Mouse (Mus musculus) urinary bladder, postnatal 14 days (tissue): ENCODE data around the gene Sept8.
A peak's percentile ranks its signal among the peaks of the same experiment; 100 is the strongest.

Experiments used
- DNase-seq: peaks from one replicate; pipeline ENCODE4 v3.0.0; 2021; ENCODE audit warnings: low spot score

The Sept8 gene

DNA sequence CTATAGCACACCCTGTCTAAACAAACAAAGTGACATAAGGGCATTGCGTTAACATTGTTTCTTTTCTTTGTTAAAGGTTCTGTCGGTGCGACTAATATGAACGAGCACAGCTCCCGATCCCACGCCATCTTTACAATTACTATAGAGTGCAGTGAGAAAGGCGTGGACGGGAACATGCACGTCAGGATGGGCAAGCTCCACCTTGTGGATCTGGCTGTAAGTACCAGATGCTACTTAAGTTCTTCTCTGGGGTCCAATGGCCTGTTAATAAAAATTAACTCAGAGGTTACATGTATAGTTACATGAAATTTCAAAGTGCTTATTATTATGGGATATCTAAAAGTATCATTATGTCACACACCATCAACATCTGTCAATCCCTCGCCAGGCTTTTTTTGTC, 64.1 kb downstream of the Sept8 start:
- DNase-seq = no peak

GRCm38 (mm10) chr11:53584849-53585248, 65.8 kb downstream of the Sept8 start:
- DNase-seq = no peak

DNA sequence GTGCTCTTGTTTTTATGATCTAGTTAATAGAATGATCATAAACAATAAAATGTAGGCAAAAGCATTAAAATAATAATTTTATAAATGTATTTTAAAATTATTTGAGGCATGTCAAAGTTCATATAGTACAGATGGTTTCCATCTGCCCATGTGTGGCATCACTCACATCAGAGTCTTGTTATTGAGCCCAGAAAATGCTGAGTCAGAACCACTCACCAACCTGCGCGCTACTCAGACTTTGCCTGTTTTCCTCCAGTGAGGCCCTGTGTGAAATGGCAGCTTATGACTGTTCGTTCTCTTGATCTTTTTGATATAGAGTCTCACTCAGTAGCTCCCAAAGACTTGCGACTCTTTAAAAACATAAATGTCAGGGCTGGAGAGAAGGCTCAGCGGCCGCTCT, 66.5 kb downstream of the Sept8 start:
- DNase-seq = no peak

GRCm38 (mm10) chr11:53588279-53588678, 69.2 kb downstream of the Sept8 start:
- DNase-seq = no peak

GRCm38 (mm10) chr11:53590368-53590768, 71.3 kb downstream of the Sept8 start:
- peak; percentile 23 for DNase-seq

GRCm38 (mm10) chr11:53591116-53591515, 72.1 kb downstream of the Sept8 start:
- no peak for DNase-seq
